Mouse (Mus musculus) limb, embryonic 10.5 days (tissue): ENCODE measurements around the gene Cel. TPM values are rescaled to one million over a fixed set of nuclear protein-coding genes. Genes with fewer than 3 reads are reported as not detected.

ENCODE experiments used
- DNase-seq: peaks from one replicate; pipeline ENCODE4 v3.0.0-alpha.2; 2017; ENCODE audit warnings: low spot score
- H3K27ac ChIP-seq: fragments of 300-500 bp; sonication (generic); 2 replicates; pipeline ENCODE4 v1.5.1; 2016; ENCODE audit warnings: mild to moderate bottlenecking
- H3K27me3 ChIP-seq: fragments of 300-500 bp; sonication (generic); 2 replicates; pipeline ENCODE4 v1.6.1; 2016; ENCODE audit warnings: low read depth, mild to moderate bottlenecking; ENCODE audit not compliant: poor library complexity, severe bottlenecking
- H3K36me3 ChIP-seq: fragments of 300-500 bp; sonication (generic); 2 replicates; pipeline ENCODE4 v1.6.1; 2016; ENCODE audit warnings: mild to moderate bottlenecking, moderate library complexity
- H3K4me1 ChIP-seq: fragments of 300-500 bp; sonication (generic); 2 replicates; pipeline ENCODE4 v1.6.1; 2016
- H3K4me3 ChIP-seq: fragments of 300-500 bp; sonication (generic); 2 replicates; pipeline ENCODE4 v1.5.1; 2016; ENCODE audit warnings: mild to moderate bottlenecking, moderate library complexity
- H3K9me3 ChIP-seq: fragments of 300-500 bp; sonication (generic); replicated peaks from 2 replicates; pipeline ENCODE4 v1.6.1; 2016; ENCODE audit warnings: mild to moderate bottlenecking
- WGBS: fragments of 180-500 bp; shearing (Covaris S2); methylation state at CpG from one replicate; pipeline ENCODE4 v1.1.7; 2016; 5-methylcytosine and 5-hydroxymethylcytosine counted together
- polyA plus RNA-seq: library from polyadenylated mRNA; unstranded; fragments of >200 nt; fragmentation: Nextera tagmentation; extraction: Ambion mirVana; gene quantifications from 2 replicates; pipeline ENCODE4 v1.2.1, GENCODE M21; 2016

The Cel gene
- polyA plus RNA-seq, 1 experiment from 2014 or later = not detected

- Histone ChIP-seq H3K9me3 (no peaks in the 10 kb centered on the region), H3K4me3 (peak overlapping the region; percentile 78), H3K4me1 (peaks cover 86% of the 10 kb centered on the region), H3K27ac (peak overlapping the region; percentile 90), H3K36me3 (peaks cover 11% of the 10 kb centered on the region; the same call in 1 of the 2 replicates), H3K27me3 (no peaks in the 10 kb centered on the region)
- DNase-seq = peak; percentile 87
- WGBS = 3% methylated on average over 49 of the region's 49 CpGs
These were observed 30.0 kb downstream of the Cel start for GRCm38 (mm10) chr2:28532938-28533771.

DNA sequence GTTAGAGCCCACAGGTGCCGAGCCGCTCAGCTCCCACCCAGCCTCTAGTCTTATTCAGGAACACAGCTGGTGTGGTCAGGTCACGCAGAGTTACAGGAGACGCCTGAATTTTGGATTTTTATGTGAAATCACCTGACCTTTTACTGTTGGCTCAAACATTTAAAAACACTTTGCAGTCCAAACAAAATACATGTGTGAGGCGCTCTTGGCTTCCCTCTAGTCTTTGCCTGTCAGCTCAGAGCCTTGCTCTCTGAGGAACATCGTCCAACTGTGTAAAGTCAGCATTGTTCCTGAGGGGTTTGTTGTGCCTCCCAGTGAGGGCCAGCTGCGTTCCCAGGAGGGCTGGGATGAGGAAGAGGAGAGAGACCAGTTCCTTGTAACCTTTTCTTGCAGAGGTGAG is 32.9 kb downstream of the Cel start:
- Histone ChIP-seq H3K9me3 (no peaks in the 10 kb centered on the region), H3K36me3 (no peaks in the 10 kb centered on the region; the same call in 1 of the 2 replicates), H3K4me3 (no peak overlapping the region), H3K27ac (peak overlapping the region; percentile 67), H3K27me3 (no peaks in the 10 kb centered on the region), H3K4me1 (peaks cover 78% of the 10 kb centered on the region)
- DNase-seq = no peak
- WGBS = 75% methylated on average over 7 of the region's 7 CpGs

DNA sequence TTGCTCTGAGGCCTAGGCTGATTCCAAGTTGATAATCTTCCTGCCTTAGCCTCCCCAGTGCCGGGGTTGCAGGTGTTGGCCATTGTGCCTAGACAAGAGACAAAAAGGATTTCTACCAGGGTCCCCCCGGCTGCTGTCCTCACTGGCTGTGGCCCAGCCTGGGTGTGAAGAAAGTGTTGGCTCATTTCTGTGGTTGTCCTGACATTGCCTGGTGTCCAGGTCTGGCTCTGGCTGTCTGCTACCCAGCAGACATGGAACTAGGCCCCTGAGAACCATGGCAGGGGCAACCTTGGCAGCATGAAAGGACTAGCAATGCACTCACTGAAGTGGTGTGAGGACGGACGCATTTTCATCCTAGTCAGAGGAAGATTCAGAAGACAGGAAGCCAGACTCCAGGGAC is 33.3 kb downstream of the Cel start:
- Histone ChIP-seq H3K4me3 (no peak overlapping the region), H3K4me1 (peaks cover 78% of the 10 kb centered on the region), H3K9me3 (no peaks in the 10 kb centered on the region), H3K36me3 (no peaks in the 10 kb centered on the region; the same call in 1 of the 2 replicates), H3K27me3 (no peaks in the 10 kb centered on the region), H3K27ac (peak overlapping the region; percentile 22; the same call in 1 of the 2 replicates)
- WGBS = 85% methylated on average over 4 of the region's 4 CpGs
- DNase-seq = no peak

- no peak for DNase-seq
- no peak overlapping the region for H3K4me3 ChIP-seq
- H3K4me1 ChIP-seq = peaks cover 74% of the 10 kb centered on the region
- peak overlapping the region; percentile 6; the same call in 1 of the 2 replicates for H3K27ac ChIP-seq
- 89% methylated on average over 7 of the region's 7 CpGs for WGBS
- no peaks in the 10 kb centered on the region; the same call in 1 of the 2 replicates for H3K36me3 ChIP-seq
- no peaks in the 10 kb centered on the region for H3K27me3 ChIP-seq
- no peaks in the 10 kb centered on the region for H3K9me3 ChIP-seq
These were observed 34.9 kb downstream of the Cel start for GRCm38 (mm10) chr2:28528354-28528730.

GRCm38 (mm10) chr2:28527436-28528353 is 35.5 kb downstream of the Cel start:
- Histone ChIP-seq H3K36me3 (peaks cover 1% of the 10 kb centered on the region), H3K4me1 (peaks cover 70% of the 10 kb centered on the region), H3K9me3 (no peaks in the 10 kb centered on the region), H3K27ac (peak overlapping the region; percentile 6; the same call in 1 of the 2 replicates), H3K4me3 (no peak overlapping the region), H3K27me3 (no peaks in the 10 kb centered on the region)
- DNase-seq = no peak
- WGBS = 88% methylated on average over 20 of the region's 20 CpGs

DNA sequence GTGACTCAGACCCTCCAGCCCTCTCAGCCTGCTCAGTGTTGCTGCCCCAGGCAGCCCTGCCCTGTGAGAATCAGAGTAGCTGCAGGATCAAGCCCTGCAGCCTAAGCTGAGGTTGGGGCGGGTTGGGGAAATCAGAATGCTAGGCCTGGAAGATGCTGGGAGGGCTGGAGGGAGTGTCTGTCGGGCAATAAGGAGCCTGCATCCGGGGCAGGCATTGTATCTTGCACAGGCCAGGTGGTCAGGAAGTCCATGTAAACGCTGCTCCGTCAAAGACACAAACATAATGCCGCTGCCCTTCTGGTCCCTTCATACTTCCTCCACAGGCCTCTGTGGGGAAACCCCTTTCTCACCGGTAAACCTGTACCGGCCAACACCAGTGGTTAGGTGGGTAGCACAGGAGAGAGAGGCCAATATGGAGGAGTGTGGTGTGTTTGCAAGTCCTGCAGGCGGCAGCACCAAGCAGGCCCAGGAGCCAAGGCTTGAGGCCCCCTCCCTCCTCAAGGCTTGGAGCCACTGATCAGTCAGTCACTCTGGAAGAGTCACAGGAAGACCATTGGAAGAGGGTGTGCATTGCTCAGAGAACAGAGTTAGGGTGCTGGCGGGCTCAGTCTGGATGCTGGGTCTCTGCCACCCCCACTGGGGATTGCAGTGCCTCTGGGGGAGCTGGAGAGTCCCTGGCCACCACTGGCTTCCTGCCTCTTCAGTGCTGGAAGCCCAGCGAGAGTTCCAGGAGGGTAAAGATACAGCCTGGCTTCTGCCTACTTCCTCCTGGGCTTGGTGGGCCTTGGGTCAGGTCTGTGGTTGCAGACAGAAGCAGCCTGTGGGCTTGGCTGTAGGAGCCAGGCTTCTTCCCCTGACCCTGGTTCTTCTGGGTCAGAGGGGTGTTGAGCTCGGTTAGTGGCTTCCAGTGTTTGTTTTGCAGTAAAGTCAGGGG is 37.0 kb downstream of the Cel start:
- Histone ChIP-seq H3K36me3 (peaks cover 12% of the 10 kb centered on the region), H3K4me1 (peaks cover 70% of the 10 kb centered on the region), H3K27me3 (no peaks in the 10 kb centered on the region), H3K4me3 (peak overlapping the region; percentile 6; the same call in 1 of the 2 replicates), H3K9me3 (no peaks in the 10 kb centered on the region), H3K27ac (peak overlapping the region; percentile 80)
- WGBS = 44% methylated on average over 12 of the region's 12 CpGs
- DNase-seq = no peak

DNA sequence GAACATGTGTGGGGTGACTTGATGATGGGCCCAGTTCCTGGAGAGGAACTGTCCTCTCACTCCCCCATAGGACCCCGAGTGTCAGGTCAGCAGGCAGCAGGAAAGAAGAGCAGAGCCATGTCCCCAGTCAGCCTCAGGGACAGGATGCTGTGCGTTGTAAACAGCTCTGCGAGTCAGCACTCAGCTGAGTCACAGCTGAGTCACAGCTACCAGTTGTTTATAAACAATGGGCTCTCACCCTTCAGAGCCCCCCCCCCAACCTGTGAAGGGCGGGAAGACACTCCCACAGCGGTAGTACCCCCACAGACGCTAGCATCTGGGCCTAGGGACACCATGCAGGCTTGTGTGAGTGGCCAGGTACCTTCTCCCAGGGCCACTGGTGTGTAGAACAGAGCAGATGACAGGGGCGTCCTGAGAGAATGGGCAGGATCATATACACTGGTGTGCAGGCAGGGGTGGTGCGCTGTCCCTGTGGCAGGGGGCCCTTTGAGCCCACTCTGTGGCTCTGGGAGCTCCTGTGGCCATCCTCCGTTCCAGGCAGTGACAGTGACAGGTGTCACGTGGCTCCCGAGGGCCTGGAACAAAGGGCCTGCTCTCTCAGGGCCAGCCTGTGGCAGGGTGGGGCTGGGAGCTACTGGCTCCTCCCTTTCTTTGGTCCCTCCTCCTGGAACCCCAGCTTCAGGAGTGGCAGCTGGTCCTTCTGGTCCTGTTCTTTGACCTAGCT is 37.8 kb downstream of the Cel start:
- 12% methylated on average over 11 of the region's 11 CpGs for WGBS

DNA sequence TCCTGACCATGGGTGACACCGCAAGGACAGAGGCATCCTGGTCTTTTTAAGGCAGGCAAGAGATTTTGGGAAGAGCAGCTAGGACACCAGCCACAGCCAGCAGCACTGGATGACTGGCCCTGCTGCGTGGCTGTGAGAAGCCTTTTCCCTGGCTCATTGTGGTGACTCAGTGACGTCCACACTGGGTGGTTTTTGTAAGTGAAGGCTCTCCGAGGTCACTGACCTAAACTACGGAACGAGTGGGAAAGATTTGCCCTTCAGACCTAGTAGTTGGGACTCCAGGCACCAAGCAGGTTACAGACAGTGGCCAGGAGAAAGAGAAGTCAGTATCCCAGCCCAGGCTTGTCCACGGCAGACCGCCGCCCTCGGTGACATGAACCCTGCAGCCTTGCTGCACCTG is 38.8 kb downstream of the Cel start:
- H3K36me3 ChIP-seq = peaks cover 14% of the 10 kb centered on the region
- DNase-seq = no peak
- H3K4me1 ChIP-seq = peaks cover 65% of the 10 kb centered on the region
- no peaks in the 10 kb centered on the region for H3K9me3 ChIP-seq
- WGBS = 83% methylated on average over 10 of the region's 10 CpGs
- H3K4me3 ChIP-seq = no peak overlapping the region
- H3K27ac ChIP-seq = peak overlapping the region; percentile 80
- no peaks in the 10 kb centered on the region for H3K27me3 ChIP-seq

More for the DNA sequence above, 37.8 kb downstream of the Cel start:
- peak; percentile 56 for DNase-seq
- Histone ChIP-seq H3K27me3 (no peaks in the 10 kb centered on the region), H3K4me1 (peaks cover 67% of the 10 kb centered on the region), H3K27ac (peak overlapping the region; percentile 80), H3K9me3 (no peaks in the 10 kb centered on the region), H3K36me3 (peaks cover 12% of the 10 kb centered on the region), H3K4me3 (peak overlapping the region; percentile 6; the same call in 1 of the 2 replicates)

DNA sequence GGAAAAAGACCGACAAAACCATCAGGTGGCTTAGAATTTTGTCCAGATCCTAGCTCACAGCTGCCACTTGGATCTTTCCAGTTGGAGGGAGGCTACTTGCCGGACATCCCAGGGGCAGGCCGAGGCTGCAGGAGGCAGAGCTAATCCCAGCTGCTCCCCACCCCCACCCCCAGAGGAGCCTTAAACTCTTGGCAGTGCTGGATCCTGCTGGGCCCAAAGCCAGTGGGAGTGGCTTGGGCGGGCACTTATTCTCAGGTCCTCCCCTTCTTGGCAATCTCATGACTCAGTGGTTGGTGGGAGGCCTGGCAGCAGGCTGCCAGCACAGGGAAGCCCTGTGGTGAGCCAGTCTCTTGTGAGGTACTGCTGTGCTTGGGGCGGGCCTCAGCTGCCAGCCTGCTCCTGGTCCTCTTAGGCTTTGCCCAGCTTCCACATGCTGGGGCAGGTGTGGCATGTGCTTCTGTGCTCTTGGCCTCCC is 39.5 kb downstream of the Cel start:
- Histone ChIP-seq H3K4me3 (no peak overlapping the region), H3K9me3 (no peaks in the 10 kb centered on the region), H3K36me3 (peaks cover 16% of the 10 kb centered on the region), H3K27ac (peak overlapping the region; percentile 27), H3K27me3 (no peaks in the 10 kb centered on the region), H3K4me1 (peaks cover 69% of the 10 kb centered on the region)
- DNase-seq = no peak
- 24% methylated on average over 5 of the region's 5 CpGs for WGBS

DNA sequence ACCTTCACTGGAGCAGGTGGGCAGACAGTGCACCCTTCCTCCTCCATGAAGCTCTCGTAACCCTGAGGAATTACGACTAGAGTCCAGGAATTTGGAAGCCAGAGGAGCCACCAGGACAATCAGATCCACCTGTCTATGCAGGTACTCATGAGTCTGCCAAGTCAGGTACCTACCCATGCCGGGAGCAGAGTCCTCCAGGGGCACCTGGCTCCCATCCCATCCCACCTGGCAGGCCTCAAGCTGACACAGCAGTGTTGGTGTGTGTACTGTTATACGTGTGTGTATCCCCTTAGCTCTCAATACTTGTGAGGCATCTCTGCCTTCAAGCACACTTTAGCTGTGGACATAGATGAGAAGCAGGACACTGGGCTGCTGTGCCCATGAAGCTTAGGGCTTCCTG is 41.0 kb downstream of the Cel start:
- Histone ChIP-seq H3K27ac (peak overlapping the region; percentile 8; the same call in 1 of the 2 replicates), H3K27me3 (no peaks in the 10 kb centered on the region), H3K4me1 (peaks cover 73% of the 10 kb centered on the region), H3K9me3 (no peaks in the 10 kb centered on the region), H3K4me3 (no peak overlapping the region), H3K36me3 (peaks cover 23% of the 10 kb centered on the region)
- DNase-seq = no peak
- 79% methylated on average over 4 of the region's 4 CpGs for WGBS

GRCm38 (mm10) chr2:28521571-28522151 is 41.5 kb downstream of the Cel start:
- H3K27ac ChIP-seq = peak overlapping the region; percentile 8; the same call in 1 of the 2 replicates
- H3K4me3 ChIP-seq = no peak overlapping the region
- H3K4me1 ChIP-seq = peaks cover 73% of the 10 kb centered on the region
- no peak for DNase-seq
- H3K9me3 ChIP-seq = no peaks in the 10 kb centered on the region
- 84% methylated on average over 6 of the region's 6 CpGs for WGBS
- no peaks in the 10 kb centered on the region for H3K27me3 ChIP-seq
- H3K36me3 ChIP-seq = peaks cover 27% of the 10 kb centered on the region
